Mouse (Mus musculus) CD4-positive helper T cell, adult 2 months (primary cell): ENCODE measurements around the gene Fam227b.

Experiments used
- DNase-seq: peaks from one replicate; pipeline ENCODE4 v3.0.0-alpha.2; 2012; ENCODE audit warnings: low read depth, missing footprints, low spot score

The Fam227b gene

GRCm38 (mm10) chr2:126061037-126061773 lies 90.6 kb downstream of the Fam227b start:
- no peak for DNase-seq

- DNase-seq, result no peak
Measured at GRCm38 (mm10) chr2:126060595-126060994, 91.2 kb downstream of the Fam227b start.

- no peak for DNase-seq
Measured at GRCm38 (mm10) chr2:126053657-126054056, 98.1 kb downstream of the Fam227b start.

GRCm38 (mm10) chr2:126052749-126053557 lies 98.9 kb downstream of the Fam227b start:
- DNase-seq, result no peak

DNA sequence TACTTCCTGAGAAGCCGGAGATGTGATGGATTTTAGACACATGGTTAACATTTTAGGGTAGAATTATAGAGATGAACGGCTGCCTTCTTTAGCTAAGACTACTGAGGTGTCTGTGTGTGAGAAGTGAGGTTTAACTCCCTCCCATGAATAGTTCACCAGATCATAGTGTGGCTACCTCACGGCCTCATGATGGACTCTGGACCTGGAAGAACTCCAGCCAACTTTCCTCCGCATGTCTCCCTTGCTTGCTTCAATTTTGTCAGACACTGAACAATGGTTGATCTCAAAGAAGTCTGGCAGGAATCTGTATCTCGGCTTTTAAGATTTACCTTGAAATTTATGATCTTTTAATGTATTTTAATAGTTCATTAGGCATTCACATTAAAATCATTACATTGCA lies 106.2 kb downstream of the Fam227b start:
- no peak for DNase-seq

- DNase-seq, result no peak
Measured at GRCm38 (mm10) chr2:126042674-126043073, 109.1 kb downstream of the Fam227b start.

DNA sequence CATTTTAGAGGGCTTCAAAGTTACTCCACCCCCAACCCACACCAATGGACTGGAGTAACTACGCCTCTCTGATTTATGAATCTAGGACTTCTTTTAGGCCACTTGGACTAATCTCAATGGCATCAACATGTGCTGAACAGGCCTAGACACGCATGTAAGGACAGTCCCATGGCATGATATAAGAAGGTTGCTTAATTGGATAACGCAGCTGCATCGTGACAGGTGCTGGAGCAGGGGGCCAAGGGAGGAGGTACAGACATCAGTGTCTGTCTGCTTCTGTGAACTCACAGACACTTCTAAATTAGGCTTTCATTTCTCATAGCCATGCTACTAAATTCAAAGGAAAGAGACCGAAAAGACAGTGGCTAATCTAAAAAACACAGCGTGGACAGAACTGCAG lies 110.6 kb downstream of the Fam227b start:
- no peak for DNase-seq

GRCm38 (mm10) chr2:126040651-126041050 lies 111.2 kb downstream of the Fam227b start:
- DNase-seq, result no peak

DNA sequence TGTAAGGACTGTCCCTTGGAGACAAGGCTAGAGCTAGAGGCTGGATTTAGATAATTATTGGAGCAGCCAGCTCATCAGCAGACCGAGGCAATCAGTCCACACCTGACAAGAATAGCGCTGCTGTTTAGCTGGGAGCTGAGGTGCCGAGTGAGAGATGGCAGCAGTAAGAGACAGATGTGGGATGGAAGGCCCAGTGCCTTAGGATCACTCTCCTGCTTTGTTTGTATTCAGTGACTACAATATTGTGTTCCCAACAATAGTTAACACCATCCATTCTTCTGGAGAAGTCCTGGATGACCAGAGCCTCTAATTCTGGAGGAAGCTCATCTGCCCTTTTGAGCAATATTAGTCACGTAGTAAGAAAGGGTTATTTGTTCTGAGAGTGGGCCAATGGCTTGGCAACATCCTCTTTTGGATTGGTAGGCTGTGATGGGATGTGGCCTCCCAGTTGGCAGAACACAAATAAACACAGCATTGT lies 112.4 kb downstream of the Fam227b start:
- no peak for DNase-seq

- DNase-seq, result no peak
Measured at GRCm38 (mm10) chr2:126038221-126039000, 113.4 kb downstream of the Fam227b start.

- DNase-seq, result no peak
Measured at GRCm38 (mm10) chr2:126036121-126036520, 115.7 kb downstream of the Fam227b start.

- no peak for DNase-seq
Measured at GRCm38 (mm10) chr2:126035013-126035770, 116.6 kb downstream of the Fam227b start.

- DNase-seq, result no peak
Measured at GRCm38 (mm10) chr2:126034379-126035005, 117.3 kb downstream of the Fam227b start, which contains the start of gene Fgf7. Gene Fgf7, plus strand, starts transcription at chr2:126034658.

- no peak for DNase-seq
Measured at GRCm38 (mm10) chr2:126033114-126033972, 118.5 kb downstream of the Fam227b start.

DNA sequence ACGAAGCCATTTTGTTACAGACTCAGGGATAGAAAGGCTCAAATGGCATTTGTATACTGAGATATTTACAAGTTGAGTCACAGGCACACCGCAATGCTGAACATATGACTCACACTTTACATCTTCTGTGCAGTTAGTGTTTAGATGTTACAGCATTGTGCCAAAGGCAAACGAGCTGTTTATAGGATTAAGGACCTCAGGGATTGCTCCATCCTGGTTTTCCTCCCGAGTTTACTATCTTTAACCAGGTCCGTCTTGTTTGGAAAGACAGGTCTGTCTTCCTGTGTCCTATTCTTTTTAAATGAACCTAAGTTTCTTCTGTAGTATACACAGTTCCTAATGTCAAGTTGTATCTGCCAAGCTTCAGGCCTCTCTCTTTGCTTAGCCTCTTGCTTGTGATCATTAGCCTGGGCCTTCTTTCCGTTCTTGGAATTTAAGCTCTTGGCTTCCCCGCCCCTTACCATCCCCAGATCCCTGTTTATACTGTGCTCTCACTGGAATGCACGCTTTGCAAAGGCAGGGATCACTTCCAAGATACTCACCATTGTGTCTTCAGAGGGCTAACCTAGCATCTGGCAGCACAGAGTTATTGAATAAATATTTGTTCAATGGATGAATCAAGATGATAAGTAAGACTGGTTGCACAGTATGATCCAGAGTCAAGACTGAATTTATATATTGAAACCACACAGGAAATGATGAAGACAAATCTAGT lies 120.5 kb downstream of the Fam227b start:
- no peak for DNase-seq

GRCm38 (mm10) chr2:126015763-126016473 lies 135.9 kb downstream of the Fam227b start:
- no peak for DNase-seq

- no peak for DNase-seq
Measured at GRCm38 (mm10) chr2:126014989-126015710, 136.7 kb downstream of the Fam227b start.

GRCm38 (mm10) chr2:126006742-126007141 lies 145.1 kb downstream of the Fam227b start:
- no peak for DNase-seq
